Mouse (Mus musculus) gastrocnemius, postnatal 36 days (tissue): ENCODE data around the gene Stac2. TPM values are rescaled to one million over a fixed set of nuclear protein-coding genes. Genes with fewer than 3 reads are reported as not detected.

Source experiments
- DNase-seq, 2 experiments: peaks; one replicate each; pipeline ENCODE4 v3.0.0; 2022
- intact Hi-C: fragments of 180-260 bp; cut with DNase I; formaldehyde crosslinking; loops from one replicate; pipeline ENCODE4 v1.15.1; 2025
- total RNA-seq, 2 experiments: library from RNA; stranded (reverse); gene quantifications; 2 replicates each; pipeline ENCODE4 v1.2.3; 2021

The Stac2 gene
- total RNA-seq, 2 experiments from 2014 or later = 0.07 to 0.15 TPM

DNA sequence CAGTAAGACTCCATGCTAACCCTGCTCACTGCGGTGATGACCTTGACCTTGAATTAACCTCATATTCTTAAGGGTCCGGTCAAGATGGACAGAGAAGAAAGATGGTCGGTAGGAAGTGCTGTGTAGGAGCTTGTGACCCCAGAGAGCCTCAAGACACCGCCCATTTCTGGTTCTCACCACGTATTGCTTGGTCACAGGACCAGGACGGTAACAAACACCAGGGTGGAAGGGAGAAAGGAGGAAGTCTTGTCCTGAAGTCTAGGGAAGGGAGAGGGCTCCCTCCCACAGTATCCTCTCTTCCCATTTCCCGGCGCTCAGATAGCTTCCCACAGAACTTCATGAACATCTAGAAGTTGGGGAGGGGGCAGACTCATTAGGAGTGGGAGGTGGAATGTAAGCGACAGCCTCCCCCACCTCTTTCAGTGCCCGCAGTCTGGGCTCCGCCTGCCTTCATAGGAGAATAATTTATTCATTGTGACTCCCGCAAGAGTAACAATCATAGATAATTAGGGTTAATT lies 1.6 kb downstream of the Stac2 start:
- intact Hi-C loops = no loop called here
- DNase-seq = no peak

GRCm38 (mm10) chr11:98050940-98051339 lies 2.3 kb downstream of the Stac2 start:
- DNase-seq = no peak
- intact Hi-C loops = no loop called here

- DNase-seq = no peak
- intact Hi-C loops = no loop called here
Measured at GRCm38 (mm10) chr11:98050520-98050815, 2.8 kb downstream of the Stac2 start.

DNA sequence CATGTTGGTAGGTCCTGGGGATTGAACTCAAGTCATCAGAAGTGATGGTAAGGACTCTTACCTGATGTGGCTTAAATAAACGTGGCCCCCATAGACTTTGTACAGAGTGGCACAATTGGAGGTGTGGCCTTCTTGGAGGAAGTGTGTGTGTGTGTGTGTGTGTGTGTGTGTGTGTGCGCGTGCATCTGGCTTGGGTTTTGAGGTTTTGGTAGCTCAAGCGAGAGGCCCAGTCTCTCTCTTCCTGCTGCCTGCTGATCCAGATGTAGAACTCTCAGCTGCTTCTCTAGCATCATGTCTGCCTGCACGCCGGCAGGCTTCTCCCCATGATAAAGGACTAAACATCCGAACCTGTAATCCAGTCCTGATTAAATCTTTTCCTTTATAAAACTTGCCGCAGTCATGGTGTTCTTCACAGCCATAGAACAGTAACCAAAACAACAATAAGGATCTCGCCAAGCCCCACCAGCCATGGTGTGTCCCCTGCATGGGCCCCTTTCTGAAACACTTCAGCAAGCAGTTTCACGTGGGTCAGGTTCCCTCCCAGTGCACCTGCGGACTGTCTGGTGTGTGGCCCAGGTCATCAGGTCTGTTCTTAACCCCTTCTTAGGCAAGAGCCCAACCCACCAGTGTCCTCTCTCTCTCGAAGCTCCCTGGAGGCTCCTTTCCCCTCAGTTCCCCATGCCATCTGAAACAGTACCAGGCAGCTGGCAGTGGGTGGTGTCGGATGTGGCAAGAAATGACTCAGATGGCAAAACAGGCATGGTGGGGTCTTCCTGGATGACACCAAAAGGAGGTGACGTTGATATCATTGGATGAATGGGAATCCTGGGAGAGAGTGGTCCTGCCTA lies 3.4 kb downstream of the Stac2 start:
- DNase-seq = no peak
- intact Hi-C loops = no loop called here

GRCm38 (mm10) chr11:98047745-98048144 lies 5.5 kb downstream of the Stac2 start:
- intact Hi-C loops = no loop called here
- peak in 1 of 2 experiments; percentile 46 for DNase-seq

DNA sequence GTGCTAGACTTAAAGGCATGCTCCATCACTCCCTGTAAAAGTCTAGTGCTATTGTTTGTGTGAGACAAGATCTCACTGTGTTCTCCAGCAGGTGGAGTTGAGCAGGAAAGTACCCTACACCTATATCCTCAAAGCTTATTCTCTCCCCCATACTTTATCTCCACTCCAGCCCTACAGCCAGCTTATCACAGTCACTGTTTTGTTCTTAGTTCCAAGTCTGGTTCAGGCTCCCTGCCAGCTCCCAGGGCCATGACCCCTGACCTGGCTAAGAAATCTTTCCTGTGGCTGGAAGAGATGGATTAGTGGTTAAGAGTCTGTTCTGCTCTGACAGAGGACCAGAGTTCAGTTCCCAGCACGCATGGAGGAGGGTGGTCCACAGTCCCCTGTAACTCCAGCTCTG lies 6.8 kb downstream of the Stac2 start:
- intact Hi-C loops = no loop called here

DNA sequence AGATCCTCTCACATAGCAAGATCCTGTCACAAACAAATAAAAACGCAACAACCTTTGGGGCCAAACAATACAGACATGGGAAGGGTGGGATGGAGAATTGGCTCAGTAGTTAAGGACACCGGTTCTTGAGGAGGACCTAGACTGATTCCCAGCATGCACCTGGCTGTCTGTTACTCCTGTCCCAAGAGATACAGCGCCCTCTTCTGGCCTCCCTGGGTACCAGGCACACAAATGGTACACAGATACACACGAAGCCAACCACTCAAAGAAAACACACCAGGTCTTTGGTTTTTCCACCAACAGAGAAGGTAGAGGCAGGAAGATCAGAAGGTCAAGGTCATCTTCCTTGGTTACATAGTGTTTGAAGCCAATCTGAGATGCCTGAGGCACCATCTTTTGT lies 7.7 kb downstream of the Stac2 start:
- intact Hi-C loops = no loop called here

More for the DNA sequence above, 6.8 kb downstream of the Stac2 start:
- no peak for DNase-seq

DNA sequence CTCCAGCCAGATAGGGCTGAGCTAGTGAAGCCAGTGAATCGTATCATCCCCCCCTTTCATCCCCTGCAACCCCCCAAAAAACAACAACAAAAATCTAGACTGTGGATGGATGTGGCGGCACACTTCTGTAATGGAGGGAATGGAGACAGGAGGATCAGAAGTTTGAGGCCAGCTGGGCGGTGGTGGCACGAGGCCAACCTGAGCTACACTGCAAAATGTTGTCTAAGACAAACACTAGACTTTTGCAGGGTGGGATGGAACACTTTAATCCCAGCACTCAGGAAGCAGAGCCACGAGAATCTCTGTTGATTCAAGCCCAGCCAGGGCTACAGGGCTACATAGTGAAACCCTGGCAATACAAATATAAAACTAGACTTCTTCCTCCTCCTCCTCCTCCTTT lies 9.2 kb downstream of the Stac2 start:
- DNase-seq = no peak

More for the DNA sequence above, 7.7 kb downstream of the Stac2 start:
- no peak for DNase-seq

GRCm38 (mm10) chr11:98042741-98043140 lies 10.5 kb downstream of the Stac2 start:
- no peak for DNase-seq
- intact Hi-C loops = loop anchor here (2.0 kb wide), 1 partner anchor 20 kb away; no protein-coding TSS in a partner anchor

More for the DNA sequence above, 9.2 kb downstream of the Stac2 start:
- intact Hi-C loops = no loop called here

- intact Hi-C loops = no loop called here
- no peak for DNase-seq
Measured at GRCm38 (mm10) chr11:98040975-98041374, 12.3 kb downstream of the Stac2 start.

DNA sequence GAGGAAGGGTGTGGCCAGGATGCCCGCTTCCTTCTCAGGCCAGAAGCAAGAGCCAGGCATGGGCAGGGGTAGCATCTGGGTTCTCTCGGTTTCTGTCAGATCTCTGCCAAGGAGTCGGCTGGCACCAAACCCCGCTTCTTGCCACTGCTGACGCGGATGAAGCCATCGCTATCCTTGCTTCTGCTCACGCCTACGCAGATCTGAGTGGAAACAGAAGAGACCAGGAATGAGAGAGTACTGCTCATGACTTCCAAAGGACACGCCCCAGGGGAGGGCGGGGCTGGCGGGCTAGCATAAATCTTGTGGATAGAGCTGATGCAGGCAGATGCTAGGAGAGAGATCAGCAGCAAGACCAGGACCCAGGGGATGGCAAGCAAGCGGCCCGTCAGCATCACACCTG lies 15.4 kb downstream of the Stac2 start:
- DNase-seq = no peak
- intact Hi-C loops = no loop called here

DNA sequence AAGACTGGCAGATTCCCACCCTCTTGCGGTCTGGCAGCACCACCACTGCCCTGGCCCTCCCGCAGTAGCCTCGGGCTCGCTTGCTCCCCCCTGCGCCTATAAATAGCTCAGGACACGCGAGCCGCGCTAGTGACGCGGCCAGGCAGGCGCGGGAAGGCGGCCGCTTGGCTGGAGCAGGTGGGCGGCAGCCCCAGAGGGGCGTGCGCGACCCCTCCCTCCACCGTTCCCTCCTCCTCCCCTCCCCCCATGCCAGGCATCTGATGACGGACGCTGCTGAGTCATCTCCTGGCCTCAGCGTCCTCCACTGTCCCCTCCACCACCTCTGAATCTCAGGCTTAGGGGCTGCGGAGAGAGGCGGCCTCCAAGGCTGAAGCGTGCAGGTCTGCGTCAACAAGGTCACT lies 17.3 kb downstream of the Stac2 start:
- DNase-seq = peak in 1 of 2 experiments; percentile 35
- intact Hi-C loops = no loop called here

- DNase-seq = no peak
- intact Hi-C loops = no loop called here
Measured at GRCm38 (mm10) chr11:98034840-98035239, 18.4 kb downstream of the Stac2 start.

GRCm38 (mm10) chr11:98034061-98034460 lies 19.2 kb downstream of the Stac2 start:
- DNase-seq = no peak
- intact Hi-C loops = no loop called here

DNA sequence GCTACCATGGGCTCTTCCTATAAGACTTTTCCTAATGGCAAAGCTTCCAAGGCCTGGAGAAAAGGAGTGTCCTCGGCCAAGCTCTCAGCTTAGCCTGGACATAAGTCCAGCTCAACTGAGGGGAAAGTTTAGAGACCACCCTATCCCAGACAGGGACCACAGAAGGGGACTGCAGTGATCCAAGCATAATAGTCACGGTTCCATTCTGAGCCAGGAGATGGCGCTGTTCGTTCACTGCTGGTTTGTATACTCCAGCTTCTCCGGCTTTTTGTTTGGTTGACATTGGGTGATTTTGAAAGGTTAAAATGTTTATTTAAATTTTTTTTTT lies 21.9 kb downstream of the Stac2 start:
- DNase-seq = peak; percentile 52 to 70
- intact Hi-C loops = no loop called here

DNA sequence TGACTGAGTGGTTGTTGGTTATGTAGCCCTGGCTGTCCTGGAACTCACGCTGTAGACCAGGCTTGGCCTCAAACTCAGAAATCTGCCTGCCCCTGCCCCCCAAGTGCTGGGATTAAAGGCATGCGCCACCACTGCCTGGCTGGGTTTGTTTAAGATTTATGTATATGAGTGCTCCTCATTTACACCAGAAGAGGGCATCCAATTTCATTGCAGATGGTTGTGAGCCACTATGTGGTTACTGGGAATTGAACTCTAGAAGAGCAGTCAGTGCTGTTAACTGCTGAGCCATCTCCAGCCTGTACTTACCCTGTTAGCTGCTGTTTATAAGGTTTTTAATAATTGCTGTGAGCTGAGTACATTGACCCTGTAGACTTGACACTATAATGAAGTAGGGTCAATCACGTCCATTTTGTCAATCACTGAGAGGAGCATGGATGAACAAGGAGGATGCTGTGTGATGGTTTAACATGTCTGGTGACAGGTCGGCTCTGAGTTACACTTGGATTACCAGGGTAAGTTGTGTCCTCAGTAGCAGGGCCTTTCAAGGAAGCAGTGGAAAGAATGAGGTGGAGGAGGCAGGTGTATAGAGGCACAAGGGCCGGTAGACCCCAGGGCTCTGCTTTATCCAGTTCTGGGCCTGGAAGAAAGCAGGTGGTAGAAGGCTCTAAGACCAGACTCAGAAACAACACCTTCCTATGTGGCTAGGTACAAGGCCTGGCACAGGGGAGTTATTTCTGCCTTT lies 22.4 kb downstream of the Stac2 start:
- intact Hi-C loops = no loop called here
- DNase-seq = no peak

- intact Hi-C loops = no loop called here
- no peak for DNase-seq
Measured at GRCm38 (mm10) chr11:98027785-98028184, 25.5 kb downstream of the Stac2 start.

- DNase-seq = no peak
- intact Hi-C loops = no loop called here
Measured at GRCm38 (mm10) chr11:98027297-98027688, 26.0 kb downstream of the Stac2 start.

- peak; percentile 89 to 91 for DNase-seq
- intact Hi-C loops = no loop called here
Measured at GRCm38 (mm10) chr11:98026570-98027296, 26.5 kb downstream of the Stac2 start, which contains the start of gene Rpl19. Rpl19 (plus strand) TSS chr11:98026710.

DNA sequence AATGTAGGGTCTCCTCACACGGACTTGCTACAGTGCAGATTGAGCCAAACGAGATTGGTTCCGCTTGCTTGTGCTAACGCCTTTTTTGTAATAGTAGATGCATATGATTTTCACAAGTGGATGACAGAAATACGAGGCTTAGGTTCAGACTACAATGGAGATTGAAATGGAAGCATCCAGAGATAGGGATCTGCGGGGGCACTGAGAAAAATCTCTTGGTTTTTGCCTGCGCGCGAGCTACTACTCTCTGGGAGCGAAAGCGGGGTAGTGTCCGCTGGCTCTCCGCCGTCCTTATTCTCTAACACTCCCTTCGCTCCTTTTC lies 27.1 kb downstream of the Stac2 start:
- intact Hi-C loops = no loop called here
- DNase-seq = no peak

- intact Hi-C loops = no loop called here
- no peak for DNase-seq
Measured at GRCm38 (mm10) chr11:98024516-98024915, 28.7 kb downstream of the Stac2 start.
